Mouse (Mus musculus): ENCODE results near the gene Eif4ebp2.
A peak's percentile ranks its signal among the peaks of the same experiment; 100 is the strongest.

Gene Eif4ebp2

DNA sequence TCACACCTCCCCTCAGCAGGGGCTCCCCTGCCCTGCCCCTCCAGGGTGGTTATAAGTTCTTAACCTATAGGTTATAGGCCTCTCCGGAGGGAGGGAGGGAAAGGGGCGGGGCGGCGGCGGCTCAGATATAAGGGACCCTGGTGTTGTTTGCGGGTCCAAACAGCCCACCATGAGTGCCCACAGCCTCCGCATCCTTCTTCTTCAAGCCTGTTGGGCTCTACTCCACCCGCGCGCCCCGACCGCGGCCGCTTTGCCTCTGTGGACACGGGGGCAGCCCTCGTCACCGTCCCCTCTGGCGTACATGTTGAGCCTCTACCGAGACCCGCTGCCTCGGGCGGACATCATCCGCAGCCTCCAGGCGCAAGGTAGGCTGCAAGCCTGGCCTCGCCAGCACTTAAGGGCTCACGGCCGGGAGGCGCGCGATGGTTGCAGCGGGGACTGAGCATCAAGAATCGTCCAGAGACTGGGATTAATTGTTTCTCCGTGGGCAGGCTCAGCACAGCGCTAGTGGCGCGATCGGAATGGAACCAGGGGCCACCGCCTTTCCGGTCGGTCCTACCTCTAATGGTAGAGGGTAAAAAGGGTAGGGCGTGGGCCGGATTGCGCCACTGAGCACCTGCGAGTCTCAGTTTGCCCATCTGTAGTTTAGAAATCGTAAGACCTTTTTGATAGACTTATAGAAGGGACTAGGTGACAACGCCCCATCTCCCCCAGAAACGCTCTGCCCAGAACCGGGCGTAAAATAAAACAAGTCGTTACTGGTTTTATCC is 34.1 kb downstream of the Eif4ebp2 start:
- no peak for DNase-seq (ENCODE audit: low spot score)

- DNase-seq (ENCODE audit: low spot score), result no peak
Measured at GRCm38 (mm10) chr10:61417672-61418071, 34.8 kb downstream of the Eif4ebp2 start, which contains the start of gene Nodal. TSS of gene Nodal (plus strand) at chr10:61417972.

DNA sequence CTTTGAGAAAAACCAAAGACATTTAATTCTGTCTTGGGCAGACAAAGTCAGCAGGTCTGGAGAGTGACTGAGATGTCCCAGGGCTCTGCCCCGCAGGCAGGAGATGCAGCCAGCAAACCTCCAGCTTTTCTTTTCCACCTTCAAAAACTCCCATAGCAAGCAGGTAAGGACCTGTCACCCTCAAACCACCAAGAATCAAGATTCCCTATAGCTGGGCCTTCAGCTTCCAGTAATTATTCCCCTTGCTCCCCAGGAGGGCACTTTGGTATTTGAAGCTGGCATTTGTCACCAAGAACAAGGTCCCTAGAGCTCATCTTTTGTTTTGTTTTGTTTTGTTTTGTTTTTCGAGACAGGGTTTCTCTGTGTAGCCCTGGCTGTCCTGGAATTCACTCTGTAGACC is 35.4 kb downstream of the Eif4ebp2 start:
- no peak for DNase-seq (ENCODE audit: low spot score)

DNA sequence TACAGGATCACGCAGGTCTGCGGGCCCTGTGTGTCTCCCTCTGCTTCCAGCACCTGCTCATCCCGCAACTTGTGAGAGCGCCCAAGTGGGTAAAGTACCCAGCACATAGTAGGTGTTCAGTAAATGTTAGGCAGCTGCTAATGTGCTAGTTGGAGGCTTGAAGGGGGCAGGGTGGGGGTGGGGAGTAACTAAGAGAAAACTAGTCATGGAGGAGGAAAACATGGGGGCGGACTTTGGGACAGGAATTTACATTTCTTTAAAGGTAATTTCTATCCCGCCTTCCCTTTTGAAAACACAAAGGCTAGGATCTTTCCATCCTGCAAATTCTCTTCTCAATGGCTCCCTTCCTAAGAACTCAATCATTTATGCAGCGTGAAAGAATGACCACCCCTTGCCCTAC is 35.9 kb downstream of the Eif4ebp2 start:
- no peak for DNase-seq (ENCODE audit: low spot score)

GRCm38 (mm10) chr10:61415890-61416289 is 36.6 kb downstream of the Eif4ebp2 start:
- DNase-seq (ENCODE audit: low spot score), result no peak

DNA sequence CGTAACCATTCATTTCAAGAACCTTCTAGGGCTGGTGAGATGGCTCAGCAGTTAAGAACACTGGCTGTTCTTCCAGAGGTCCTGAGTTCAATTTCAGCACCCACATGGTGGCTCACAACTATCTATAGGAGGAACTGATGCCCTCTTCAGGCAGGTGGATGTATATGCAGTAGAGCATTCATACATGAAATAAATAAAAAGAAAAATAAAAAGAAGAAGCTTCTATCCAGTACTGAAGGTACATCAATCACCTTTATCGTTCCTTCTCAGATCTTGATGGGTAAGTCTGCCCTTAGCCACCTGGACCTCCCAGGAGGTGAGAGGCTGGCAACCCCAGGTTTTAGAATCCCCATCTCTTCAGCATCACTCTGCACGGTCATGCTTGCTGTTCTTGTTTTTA is 37.2 kb downstream of the Eif4ebp2 start:
- no peak for DNase-seq (ENCODE audit: low spot score)

- no peak for DNase-seq (ENCODE audit: low spot score)
Measured at GRCm38 (mm10) chr10:61412910-61413625, 39.4 kb downstream of the Eif4ebp2 start.

DNA sequence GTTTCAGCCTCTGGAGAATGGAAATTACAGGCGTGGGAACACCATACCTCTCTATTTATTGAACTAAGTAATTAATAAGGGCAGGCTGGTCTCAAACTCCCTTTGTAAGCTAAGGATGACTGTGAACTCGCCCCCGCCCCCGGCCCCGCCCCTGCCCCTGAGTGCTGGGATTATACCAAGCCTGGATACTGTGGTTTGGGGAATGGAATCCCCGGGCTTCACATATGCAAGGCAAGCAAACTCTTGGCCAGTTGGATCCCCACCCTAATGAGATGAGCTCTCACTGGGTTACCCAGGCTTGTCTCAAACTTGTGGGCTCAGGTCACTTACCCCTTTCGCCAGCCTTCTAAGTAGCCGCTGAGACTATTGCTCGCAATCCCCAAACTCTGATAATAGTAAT is 42.3 kb downstream of the Eif4ebp2 start:
- no peak for DNase-seq (ENCODE audit: low spot score)

DNA sequence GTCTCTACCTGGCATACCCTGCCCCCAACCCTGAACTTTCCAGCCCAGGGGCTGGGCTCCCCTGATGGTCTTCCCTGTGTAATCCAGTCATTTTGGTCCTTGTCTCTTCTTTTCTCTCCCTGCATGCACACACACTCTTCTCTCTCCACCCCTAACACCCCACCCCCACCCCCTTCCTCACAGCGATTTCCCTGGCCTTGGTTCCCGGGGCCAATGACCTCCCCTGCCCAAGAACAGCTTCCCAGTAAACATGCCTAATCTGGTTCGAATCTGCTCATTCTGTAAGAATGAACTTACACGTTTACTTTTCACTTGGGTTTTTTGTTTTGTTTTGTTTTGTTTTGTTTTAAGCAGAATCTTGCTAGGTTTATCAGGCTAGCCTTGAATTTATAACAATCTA is 42.7 kb downstream of the Eif4ebp2 start:
- no peak for DNase-seq (ENCODE audit: low spot score)

DNA sequence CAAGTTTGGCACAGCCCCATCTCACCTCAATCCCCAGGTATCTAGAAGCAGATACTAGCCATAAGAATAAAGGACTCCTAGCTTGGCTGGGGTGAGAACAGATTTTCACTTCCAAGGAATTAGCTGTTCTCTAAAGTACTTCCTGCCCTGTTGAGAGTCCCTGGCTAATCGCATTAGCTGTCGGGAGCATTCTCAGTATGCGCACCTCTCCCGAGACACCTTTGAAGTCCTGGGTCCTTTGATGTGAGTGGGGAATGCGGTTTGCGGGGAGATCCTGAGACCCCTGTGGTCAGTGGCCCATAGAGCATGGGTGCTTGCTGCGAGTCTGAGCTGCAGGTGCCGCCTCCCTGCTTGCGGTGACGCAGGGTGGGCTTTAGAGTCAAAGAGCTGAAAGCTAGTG is 46.5 kb downstream of the Eif4ebp2 start:
- DNase-seq (ENCODE audit: low spot score), result no peak

GRCm38 (mm10) chr10:61402911-61403310 is 49.5 kb downstream of the Eif4ebp2 start:
- no peak for DNase-seq (ENCODE audit: low spot score)

DNA sequence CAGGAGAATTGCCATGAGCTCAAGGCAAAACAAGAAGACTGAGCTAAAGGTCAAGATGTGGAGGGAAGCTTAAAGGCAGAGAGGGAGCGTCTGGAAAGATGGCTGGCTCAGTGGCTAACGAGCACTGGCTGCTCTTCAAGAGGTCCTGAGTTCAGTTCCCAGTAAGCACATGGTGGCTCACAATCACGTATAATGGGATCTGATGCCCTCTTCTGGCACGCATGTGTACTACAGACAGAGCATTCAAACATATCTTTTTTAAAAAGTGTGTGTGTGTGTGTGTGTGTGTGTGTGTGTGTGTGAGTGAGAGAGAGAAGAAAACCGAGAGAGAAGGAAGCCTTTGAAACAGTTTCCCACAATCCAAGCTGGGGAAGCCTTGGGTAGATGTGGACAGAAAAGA is 50.0 kb downstream of the Eif4ebp2 start:
- DNase-seq (ENCODE audit: low spot score), result no peak

- no peak for DNase-seq (ENCODE audit: low spot score)
Measured at GRCm38 (mm10) chr10:61400407-61400806, 52.1 kb downstream of the Eif4ebp2 start.

- peak; percentile 36 for DNase-seq (ENCODE audit: low spot score)
Measured at GRCm38 (mm10) chr10:61399156-61399734, 53.2 kb downstream of the Eif4ebp2 start.

GRCm38 (mm10) chr10:61398125-61398524 is 54.3 kb downstream of the Eif4ebp2 start:
- no peak for DNase-seq (ENCODE audit: low spot score)

DNA sequence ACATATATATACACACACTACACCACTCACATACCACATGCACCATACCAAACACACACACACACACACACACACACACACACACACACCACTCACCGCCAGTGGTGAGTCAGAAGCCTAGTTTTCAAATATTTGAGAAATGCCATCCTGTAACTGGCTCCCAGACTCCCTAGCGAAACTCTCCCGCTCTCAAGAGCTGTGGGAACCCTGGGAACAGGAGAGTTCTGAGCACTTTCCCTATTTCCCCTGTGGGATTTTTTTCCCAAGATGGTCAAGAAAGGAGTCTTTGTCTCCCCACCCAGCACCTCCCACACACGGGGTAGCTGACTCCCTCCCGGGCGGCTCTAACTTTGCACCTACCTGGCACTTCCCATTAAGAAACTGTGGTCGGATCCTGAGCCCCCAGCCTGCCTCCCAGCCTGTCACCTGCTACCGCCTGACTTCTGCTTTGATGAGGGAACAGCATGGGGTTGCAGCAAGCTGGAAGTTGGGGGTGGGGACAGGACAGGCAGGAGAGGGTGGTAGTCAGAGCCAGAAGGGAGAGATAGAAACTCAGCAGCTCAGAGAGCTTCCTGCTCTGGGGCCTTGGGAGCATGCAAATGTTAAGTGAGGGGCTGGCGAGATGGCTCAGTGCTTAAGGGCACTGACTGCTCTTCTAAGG is 57.9 kb downstream of the Eif4ebp2 start:
- no peak for DNase-seq (ENCODE audit: low spot score)

DNA sequence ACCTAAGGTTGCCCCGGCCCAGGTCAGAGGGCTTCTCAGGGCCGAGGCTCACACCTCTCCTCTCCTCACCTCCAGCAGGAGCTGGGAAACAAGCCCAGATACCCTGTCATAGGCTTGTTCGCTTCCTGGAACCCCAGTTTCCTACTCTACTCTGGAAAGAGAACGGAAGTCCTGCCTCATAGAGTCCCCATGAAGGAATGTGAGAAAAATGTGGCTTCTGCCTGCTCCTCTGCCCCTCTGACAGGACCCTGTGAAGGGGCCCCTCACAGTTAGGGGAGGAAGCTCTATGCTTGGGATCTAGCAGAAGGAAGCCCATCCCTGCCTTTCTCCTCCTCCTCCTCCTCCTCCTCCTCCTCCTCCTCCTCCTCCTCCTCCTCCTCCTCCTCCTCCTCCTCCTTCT is 59.9 kb downstream of the Eif4ebp2 start:
- DNase-seq (ENCODE audit: low spot score), result no peak

DNA sequence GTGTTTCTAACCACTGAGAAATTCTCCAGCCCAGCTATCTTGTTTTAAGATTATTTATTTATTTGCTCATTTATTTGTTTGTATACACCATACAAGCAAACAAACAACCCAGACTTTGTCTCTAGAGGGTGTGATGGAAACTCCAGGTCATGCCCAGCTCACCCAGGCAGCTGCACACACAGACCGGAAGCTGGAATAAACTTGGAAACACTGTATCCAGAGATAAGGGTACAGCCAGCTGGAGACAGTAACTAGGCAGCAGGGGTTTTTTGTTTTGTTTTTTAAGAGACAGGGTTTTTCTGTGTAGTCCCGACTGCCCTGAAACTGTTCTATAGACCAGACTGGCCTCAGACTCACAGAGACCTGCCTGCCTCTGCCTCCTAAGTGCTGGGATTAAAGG is 62.3 kb downstream of the Eif4ebp2 start:
- no peak for DNase-seq (ENCODE audit: low spot score)

GRCm38 (mm10) chr10:61389020-61389419 is 63.4 kb downstream of the Eif4ebp2 start:
- DNase-seq (ENCODE audit: low spot score), result no peak

- DNase-seq (ENCODE audit: low spot score), result no peak
Measured at GRCm38 (mm10) chr10:61386284-61386683, 66.2 kb downstream of the Eif4ebp2 start.

DNA sequence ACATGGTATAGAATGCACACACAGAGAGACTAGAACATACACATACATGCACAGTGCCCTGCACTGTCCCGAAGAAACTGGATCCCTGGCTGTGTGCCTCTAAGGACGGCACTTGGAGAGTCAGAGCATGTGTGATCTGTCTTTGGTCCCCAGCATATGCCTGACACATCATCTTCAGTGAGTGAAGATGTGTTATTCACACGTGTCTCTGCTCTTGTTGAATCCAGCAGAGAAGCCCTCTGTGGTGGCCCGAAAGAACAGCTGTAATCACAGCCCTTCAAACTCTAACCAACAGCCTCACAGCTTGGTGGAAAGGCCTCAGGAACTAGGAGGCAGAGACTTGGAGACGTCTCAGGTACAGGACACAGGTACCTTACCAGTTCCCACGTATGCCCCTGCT is 67.3 kb downstream of the Eif4ebp2 start:
- DNase-seq (ENCODE audit: low spot score), result no peak

DNA sequence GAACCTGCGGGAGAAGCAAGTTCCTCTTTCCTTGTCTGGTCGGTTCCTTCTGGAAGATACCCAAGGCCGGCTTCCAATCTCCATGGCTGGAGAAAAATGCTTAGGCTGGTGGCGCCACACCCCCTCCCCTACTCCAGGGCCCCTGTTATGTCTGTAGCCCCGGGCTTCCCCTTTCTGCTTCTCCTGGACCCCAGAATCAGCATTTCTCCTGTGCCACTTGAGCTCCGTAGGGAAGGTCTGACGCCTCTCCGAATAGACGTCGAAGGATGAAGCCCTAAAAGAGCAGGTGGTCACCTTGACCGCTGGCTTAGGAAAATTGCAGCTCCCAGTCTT is 68.8 kb downstream of the Eif4ebp2 start:
- DNase-seq (ENCODE audit: low spot score), result no peak
